Mouse (Mus musculus): ENCODE data around the gene Dhx35. TPM values are rescaled to one million over a fixed set of nuclear protein-coding genes. Genes with fewer than 3 reads are reported as not detected.

Dhx35 gene
- polyA plus RNA-seq, 1 experiment: 23.3 TPM

DNA sequence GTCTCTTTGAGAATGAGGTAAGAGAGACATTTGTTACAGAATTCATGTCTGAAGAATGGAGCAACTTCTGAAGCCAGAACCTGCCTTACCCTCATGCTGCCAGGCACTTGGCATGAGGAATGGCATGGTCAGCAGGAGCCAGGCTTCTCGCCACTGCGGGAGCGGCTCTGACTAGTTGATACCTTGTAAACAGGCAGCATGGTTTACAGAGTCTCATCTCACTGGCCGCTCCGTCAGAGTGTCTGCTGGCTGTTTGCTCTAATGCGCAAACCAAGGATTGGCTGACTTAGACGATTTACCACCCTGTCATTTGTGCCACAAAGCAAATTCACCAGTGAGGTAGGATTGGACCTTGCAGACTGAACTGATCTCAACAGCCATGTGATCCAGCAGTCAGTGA lies 13.5 kb upstream of the Dhx35 start:
- Histone ChIP-seq H3K27me3 (ENCODE audit: control insufficient read depth, insufficient read depth, low read length) (no peaks in the 10 kb centered on the region), H3K4me1 (ENCODE audit: control insufficient read depth, insufficient read depth, low read length) (no peaks in the 10 kb centered on the region), H3K4me3 (replicated peaks; ENCODE audit: insufficient read depth, low read depth, low read length) (no peak overlapping the region), H3K27ac (ENCODE audit: insufficient read depth, low read length) (no peak overlapping the region)
- no peak for DNase-seq
- 22% methylated on average over 7 of the region's 7 CpGs for WGBS
- TF ChIP-seq CTCF (IDR thresholded peaks at IDR 0.05; ENCODE audit: borderline replicate concordance, insufficient read depth, low read depth, low read length): no peak
- no peak for TF ChIP-seq POLR2A (IDR thresholded peaks at IDR 0.05; ENCODE audit: borderline replicate concordance, insufficient read depth, low read length)

DNA sequence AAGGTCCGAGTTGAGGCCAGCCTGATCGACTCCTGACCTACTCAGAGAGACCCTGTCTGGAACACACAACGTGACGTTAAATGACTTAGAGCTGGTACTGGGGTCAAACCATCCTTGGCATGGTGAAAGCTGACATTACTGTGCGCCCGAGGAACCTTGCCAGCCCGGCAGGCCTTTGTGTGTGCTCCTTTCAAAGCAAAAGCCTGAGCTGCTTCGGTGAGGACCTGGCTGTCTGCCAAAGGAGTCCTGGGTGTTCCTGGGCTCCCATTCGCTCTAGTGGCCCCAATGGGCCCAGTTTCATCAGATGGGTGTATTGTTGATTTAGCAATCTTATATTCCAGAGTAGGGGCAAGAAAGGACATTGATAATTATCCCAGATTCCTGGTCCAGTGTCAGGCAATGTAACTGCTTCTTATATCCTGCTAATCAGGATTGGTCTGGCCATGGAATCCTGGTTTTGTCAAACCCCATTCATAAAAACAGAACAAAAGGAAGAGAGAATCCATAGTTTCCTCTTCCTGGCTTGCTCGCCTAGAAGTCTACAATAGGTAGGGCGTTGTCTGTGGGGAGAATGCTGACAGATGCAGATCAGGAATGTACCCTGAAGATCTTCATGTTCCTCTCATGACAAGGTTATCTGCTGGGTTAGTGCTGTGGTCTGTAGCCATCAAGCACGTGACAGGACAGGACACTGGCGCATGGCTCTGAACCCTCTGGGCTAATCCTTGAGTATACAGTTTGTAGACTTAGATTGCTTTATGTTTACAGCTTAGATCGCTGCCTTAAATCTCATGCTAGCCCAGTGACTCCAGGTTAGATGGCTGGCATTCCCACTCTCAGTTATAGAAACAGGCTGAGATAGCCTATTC lies 7.4 kb upstream of the Dhx35 start:
- TF ChIP-seq POLR2A (IDR thresholded peaks at IDR 0.05; ENCODE audit: borderline replicate concordance, insufficient read depth, low read length) (no peak), CTCF (IDR thresholded peaks at IDR 0.05; ENCODE audit: borderline replicate concordance, insufficient read depth, low read depth, low read length) (no peak)
- 72% methylated on average over 14 of the region's 14 CpGs for WGBS
- no peak overlapping the region for H3K4me3 ChIP-seq (replicated peaks; ENCODE audit: insufficient read depth, low read depth, low read length)
- no peaks in the 10 kb centered on the region for H3K27me3 ChIP-seq (ENCODE audit: control insufficient read depth, insufficient read depth, low read length)
- H3K4me1 ChIP-seq (ENCODE audit: control insufficient read depth, insufficient read depth, low read length): no peaks in the 10 kb centered on the region
- no peak overlapping the region for H3K27ac ChIP-seq (ENCODE audit: insufficient read depth, low read length)
- no peak for DNase-seq

DNA sequence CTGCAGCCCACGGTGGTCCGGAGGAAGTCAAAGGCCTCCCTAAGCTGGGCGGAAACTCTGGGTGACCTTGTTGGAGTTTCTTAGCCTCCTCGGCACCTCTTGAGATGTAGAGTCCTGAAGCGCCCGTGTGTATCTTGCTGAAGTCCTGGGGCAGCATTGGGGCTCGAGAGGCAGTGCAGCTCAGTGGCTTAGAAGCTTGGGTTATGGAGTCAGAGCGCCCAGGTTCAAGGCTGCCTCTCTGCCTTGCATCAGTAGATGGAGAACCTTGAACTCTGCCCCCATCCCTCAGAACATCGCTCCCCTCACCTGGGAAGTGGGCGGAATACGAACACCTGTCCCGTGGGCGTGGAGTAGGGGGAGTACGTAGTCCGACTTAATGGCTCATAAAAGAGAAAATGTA lies 436 bp downstream of the Dhx35 start:
- H3K27ac ChIP-seq (ENCODE audit: insufficient read depth, low read length): no peak overlapping the region
- no peak for TF ChIP-seq CTCF (IDR thresholded peaks at IDR 0.05; ENCODE audit: borderline replicate concordance, insufficient read depth, low read depth, low read length)
- TF ChIP-seq POLR2A (IDR thresholded peaks at IDR 0.05; ENCODE audit: borderline replicate concordance, insufficient read depth, low read length): no peak
- H3K4me3 ChIP-seq (replicated peaks; ENCODE audit: insufficient read depth, low read depth, low read length): peak overlapping the region; percentile 69
- H3K4me1 ChIP-seq (ENCODE audit: control insufficient read depth, insufficient read depth, low read length): peaks cover 3% of the 10 kb centered on the region
- H3K27me3 ChIP-seq (ENCODE audit: control insufficient read depth, insufficient read depth, low read length): no peaks in the 10 kb centered on the region
- WGBS: 13% methylated on average over 15 of the region's 15 CpGs
- no peak for DNase-seq

DNA sequence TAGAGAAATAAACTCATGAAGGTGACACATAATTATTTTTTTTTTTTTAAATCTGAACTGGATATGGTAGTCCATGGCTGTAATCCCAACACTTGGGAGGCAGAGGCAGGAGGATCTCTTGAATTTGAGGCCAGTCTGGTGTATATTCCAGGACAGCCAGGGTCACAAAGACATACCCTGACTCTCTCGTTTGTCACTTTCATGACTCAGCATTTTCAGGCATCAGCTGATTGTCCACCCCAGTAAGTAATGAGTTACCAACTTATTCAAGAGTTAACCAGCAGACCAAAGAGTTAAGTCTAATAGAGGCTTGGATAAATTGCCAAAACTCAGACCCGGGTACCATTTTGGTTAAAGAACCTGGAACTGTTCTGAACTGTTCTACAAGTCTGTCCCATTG lies 1.3 kb downstream of the Dhx35 start:
- 75% methylated on average over 2 of the region's 2 CpGs for WGBS
- H3K27me3 ChIP-seq (ENCODE audit: control insufficient read depth, insufficient read depth, low read length): no peaks in the 10 kb centered on the region
- no peak for TF ChIP-seq POLR2A (IDR thresholded peaks at IDR 0.05; ENCODE audit: borderline replicate concordance, insufficient read depth, low read length)
- TF ChIP-seq CTCF (IDR thresholded peaks at IDR 0.05; ENCODE audit: borderline replicate concordance, insufficient read depth, low read depth, low read length): no peak
- no peak overlapping the region for H3K27ac ChIP-seq (ENCODE audit: insufficient read depth, low read length)
- H3K4me3 ChIP-seq (replicated peaks; ENCODE audit: insufficient read depth, low read depth, low read length): no peak overlapping the region
- DNase-seq: no peak
- H3K4me1 ChIP-seq (ENCODE audit: control insufficient read depth, insufficient read depth, low read length): peaks cover 3% of the 10 kb centered on the region

DNA sequence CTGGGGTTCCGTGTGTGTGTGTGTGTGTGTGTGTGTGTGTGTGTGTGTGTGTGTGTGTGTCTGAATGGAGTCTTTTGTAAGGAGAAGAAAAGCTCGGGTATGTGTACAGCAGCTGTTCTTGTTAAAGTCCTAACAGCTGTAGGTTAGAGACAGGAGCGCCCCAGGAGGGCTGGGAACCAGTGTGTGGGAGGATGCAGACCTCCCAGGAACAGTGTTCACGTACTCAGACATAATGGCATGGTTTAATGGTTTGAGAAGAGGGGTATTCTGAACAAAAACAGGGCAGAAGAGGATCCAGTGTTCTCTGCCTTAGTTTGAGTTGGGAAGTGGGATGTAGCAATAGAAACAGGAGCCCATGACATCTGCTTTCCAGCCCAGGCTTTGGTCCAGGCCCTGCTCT lies 4.7 kb downstream of the Dhx35 start:
- no peak for DNase-seq
- no peak overlapping the region for H3K4me3 ChIP-seq (replicated peaks; ENCODE audit: insufficient read depth, low read depth, low read length)
- no peaks in the 10 kb centered on the region for H3K27me3 ChIP-seq (ENCODE audit: control insufficient read depth, insufficient read depth, low read length)
- no peaks in the 10 kb centered on the region for H3K4me1 ChIP-seq (ENCODE audit: control insufficient read depth, insufficient read depth, low read length)
- no peak overlapping the region for H3K27ac ChIP-seq (ENCODE audit: insufficient read depth, low read length)
- 32% methylated on average over 4 of the region's 4 CpGs for WGBS
- TF ChIP-seq CTCF (IDR thresholded peaks at IDR 0.05; ENCODE audit: borderline replicate concordance, insufficient read depth, low read depth, low read length) (no peak), POLR2A (IDR thresholded peaks at IDR 0.05; ENCODE audit: borderline replicate concordance, insufficient read depth, low read length) (no peak)

DNA sequence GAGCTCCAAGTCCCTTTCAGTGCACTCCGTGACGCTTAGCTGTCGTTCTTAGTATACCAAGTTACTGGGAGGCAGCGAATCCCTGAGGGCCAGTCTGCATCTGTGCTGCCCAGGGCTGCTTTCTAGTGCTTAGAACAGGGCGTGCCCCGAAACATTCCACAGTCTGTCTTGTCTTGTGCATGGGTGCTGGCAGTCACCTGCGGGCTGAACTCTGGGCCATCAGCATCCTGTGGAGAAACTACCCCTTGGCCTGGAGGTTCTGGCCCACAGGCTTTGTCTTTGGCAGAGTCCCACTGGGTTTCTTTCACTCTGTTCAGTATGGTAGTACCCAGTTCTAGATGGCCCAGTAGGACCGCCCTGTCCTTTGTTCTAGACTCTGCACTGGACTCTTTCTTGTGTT lies 6.2 kb downstream of the Dhx35 start:
- DNase-seq: no peak

DNA sequence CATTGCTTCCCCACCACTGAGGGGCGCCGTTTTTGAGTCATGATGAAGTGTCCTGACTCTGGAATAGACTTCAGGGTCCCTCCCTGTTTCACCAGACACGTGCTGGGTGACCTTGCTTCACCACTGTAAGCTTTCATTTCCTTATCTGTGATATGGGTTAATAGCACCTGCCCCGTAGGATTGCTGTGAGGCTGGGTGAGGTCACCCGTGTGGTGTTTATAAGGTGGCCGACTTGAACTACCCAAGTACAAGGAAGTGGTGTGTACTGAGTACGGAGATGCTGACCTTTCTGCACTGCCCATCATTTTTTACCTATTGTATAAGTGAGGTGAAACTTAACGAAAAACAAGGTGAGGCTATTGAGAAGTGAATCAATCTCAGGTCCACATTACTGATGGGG lies 9.0 kb downstream of the Dhx35 start:
- Histone ChIP-seq H3K4me3 (replicated peaks; ENCODE audit: insufficient read depth, low read depth, low read length) (no peak overlapping the region), H3K27ac (ENCODE audit: insufficient read depth, low read length) (no peak overlapping the region), H3K27me3 (ENCODE audit: control insufficient read depth, insufficient read depth, low read length) (no peaks in the 10 kb centered on the region), H3K4me1 (ENCODE audit: control insufficient read depth, insufficient read depth, low read length) (no peaks in the 10 kb centered on the region)
- TF ChIP-seq CTCF (IDR thresholded peaks at IDR 0.05; ENCODE audit: borderline replicate concordance, insufficient read depth, low read depth, low read length): no peak
- no peak for TF ChIP-seq POLR2A (IDR thresholded peaks at IDR 0.05; ENCODE audit: borderline replicate concordance, insufficient read depth, low read length)
- DNase-seq: no peak
- 92% methylated on average over 8 of the region's 8 CpGs for WGBS

More for the DNA sequence above, 6.2 kb downstream of the Dhx35 start:
- no peaks in the 10 kb centered on the region for H3K4me1 ChIP-seq (ENCODE audit: control insufficient read depth, insufficient read depth, low read length)
- H3K27ac ChIP-seq (ENCODE audit: insufficient read depth, low read length): no peak overlapping the region
- no peak overlapping the region for H3K4me3 ChIP-seq (replicated peaks; ENCODE audit: insufficient read depth, low read depth, low read length)
- TF ChIP-seq CTCF (IDR thresholded peaks at IDR 0.05; ENCODE audit: borderline replicate concordance, insufficient read depth, low read depth, low read length) (no peak), POLR2A (IDR thresholded peaks at IDR 0.05; ENCODE audit: borderline replicate concordance, insufficient read depth, low read length) (no peak)
- WGBS: 96% methylated on average over 8 of the region's 8 CpGs
- H3K27me3 ChIP-seq (ENCODE audit: control insufficient read depth, insufficient read depth, low read length): no peaks in the 10 kb centered on the region

DNA sequence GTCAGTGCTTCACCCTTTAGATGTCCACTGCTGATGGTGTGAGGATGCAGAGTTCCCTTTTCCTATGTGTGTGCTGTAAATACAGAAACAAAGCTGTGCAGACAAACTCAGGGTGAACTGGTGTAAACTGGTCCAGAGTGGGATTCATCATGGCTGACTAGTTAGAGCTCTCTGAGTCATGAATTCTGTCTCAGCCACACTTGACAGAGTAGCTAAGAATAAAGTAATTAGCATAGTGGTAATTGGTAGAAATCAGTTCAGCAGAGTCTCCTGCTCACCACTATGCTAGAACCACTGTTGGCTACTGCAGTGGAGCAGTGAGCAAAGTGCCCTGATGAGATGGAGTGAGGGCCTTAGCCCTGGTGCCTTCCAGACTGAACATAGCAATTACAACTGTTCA lies 21.1 kb downstream of the Dhx35 start:
- DNase-seq: no peak
- no peak overlapping the region for H3K4me3 ChIP-seq (replicated peaks; ENCODE audit: insufficient read depth, low read depth, low read length)
- TF ChIP-seq CTCF (IDR thresholded peaks at IDR 0.05; ENCODE audit: borderline replicate concordance, insufficient read depth, low read depth, low read length) (no peak), POLR2A (IDR thresholded peaks at IDR 0.05; ENCODE audit: borderline replicate concordance, insufficient read depth, low read length) (no peak)
- H3K27me3 ChIP-seq (ENCODE audit: control insufficient read depth, insufficient read depth, low read length): no peaks in the 10 kb centered on the region
- H3K4me1 ChIP-seq (ENCODE audit: control insufficient read depth, insufficient read depth, low read length): no peaks in the 10 kb centered on the region
- no peak overlapping the region for H3K27ac ChIP-seq (ENCODE audit: insufficient read depth, low read length)

Data from cerebellum, adult 2 months (tissue).